Mouse (Mus musculus): ENCODE data around the gene Mtr.
"Not testable (repeated sequence)": the region's sequence is repeated elsewhere in the genome, so short reads cannot be mapped to it uniquely, and the experiment has no call there.

Mtr gene

DNA sequence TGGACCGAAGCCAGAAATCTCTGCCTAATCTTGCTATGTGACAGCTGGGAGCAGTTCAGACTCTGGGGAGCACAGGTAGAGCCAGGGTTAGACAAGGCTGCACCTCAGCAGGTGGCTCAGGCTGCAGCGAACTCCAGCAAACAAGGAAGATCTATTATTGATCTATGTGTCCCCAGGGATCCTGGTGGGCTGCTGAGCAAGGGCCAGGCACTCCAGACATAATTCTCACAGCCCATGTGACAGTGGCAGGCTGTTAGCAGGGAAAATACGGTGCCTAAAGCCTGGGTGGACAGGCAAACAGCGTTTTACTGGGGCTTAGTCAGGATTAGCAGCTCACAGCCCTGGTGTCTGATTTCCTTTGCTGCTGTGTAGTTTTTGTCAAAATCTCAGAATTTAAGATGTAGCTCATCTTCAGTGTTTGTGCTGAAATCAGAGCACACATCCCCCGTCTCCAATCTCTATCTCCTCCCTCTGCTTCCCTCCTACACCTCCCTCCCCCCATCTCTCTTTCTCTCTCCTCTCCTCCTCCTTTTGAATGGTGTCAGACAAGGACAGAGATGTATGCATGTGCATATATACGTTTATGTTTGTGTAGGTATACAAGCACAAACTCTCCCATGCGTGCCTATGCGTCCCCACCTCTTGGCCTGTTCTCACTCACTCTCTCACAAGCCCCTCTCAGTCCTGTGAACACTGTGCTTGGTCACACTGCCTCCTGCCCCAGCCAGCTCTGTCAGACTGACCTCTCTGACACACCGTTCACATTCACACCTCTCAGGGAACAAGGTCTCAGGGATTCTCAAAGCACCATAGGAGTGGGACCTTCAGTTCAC lies 98.4 kb downstream of the Mtr start:
- no peak for DNase-seq (ENCODE audit: low spot score)

DNA sequence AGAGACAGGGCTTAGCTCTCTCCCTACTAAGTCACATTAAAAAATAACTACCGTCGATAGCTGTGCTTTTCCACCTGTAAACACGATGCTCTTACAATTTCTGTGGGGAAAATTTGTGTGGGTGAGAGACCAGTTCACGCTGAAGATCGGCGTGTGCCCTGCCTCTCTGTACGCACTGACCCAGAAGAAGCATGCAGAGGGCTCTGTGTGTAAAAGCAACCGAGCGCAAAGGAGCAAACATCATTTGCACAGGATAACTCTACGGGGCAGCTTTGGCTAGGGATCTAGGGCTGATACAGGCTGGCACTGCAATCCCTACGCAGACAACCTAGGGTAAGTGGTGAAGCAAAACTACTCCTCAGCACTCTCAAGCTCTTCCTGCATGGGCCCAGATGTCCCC lies 104.0 kb downstream of the Mtr start:
- no peak for DNase-seq (ENCODE audit: low spot score)

DNA sequence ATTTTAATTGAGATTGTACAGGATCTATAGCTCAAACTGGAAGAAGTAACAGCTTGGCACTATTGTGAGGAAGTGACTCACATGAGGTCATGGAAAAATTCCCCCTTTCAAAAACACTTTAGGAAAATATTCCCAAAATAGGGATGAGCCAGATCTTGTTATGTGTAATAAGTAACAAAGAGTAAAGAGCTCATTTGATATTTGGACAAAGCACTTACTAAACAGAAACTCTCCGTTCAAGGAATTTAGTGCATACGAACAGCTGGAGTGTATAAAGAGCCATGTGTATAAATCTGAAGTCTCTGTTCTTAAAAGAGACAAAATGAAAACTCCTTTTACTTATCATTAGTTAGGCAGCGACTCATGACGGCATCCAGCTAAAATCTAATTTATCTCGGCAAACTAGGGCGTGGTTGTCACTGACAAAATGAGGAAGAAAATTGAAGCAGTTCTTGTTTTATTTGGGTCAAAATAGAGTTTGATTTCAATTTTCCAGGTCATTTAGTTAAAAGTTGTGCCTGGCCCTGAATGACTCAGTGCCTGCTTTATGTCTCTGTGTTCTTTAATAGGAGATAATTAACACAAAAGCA lies 110.9 kb downstream of the Mtr start:
- no peak for DNase-seq (ENCODE audit: low spot score)

DNA sequence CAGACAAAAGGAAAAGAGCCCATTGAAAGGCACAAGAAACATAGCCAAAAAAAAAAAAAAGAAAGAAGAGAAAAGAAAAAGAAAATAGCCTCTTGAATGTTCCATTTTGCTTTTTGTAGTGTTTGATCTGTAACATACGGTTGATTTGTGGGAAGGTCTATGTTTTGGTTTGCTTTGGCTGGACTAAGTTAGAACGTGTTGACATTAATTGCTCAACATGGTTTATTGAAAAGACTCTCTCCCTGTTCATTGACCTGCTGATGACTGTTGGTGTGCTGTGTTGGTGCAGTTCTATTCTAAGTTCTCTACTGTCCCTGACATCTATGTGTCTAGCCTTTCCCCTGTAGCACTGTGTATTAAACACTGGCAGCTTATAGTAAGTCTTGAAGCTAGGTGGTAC lies 111.5 kb downstream of the Mtr start:
- no peak for DNase-seq (ENCODE audit: low spot score)

DNA sequence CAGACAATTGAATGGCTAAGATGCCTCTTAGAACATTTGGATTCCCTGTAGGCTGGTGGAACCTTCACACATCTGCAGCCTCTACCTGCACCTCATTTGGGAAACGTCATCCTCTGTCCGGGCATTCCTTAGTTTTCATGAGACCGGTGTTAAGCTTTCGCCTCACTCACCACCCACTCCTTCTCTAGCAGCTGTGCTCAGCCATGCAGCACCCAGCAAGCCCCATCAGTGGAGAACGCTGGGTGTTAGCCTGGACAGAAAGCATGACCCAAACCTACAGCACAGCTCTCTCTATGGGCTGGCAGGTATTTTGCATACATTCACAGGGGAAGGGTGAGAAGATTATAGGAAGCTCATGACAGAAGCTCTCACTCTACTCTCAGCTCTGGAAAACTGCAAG lies 114.6 kb downstream of the Mtr start:
- DNase-seq (ENCODE audit: low spot score), result no peak

DNA sequence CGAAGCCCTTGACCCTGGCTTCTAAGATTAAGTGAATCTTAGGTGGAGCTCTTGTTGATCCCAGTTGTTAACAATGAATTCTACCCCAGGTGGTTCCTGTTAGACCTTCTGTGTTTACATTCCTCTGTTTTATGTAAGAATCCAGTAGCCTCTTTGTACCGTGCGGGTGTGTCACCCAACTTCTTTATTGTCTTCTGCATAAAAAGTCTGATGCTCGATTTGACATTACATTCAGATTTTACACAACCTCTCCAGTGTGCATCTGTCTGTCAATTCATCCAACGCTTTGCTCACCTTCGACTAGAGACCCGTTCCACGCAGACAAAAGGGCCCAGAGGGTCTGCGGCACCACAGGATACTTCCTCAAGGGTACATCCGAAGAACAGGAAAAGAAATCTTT lies 121.5 kb downstream of the Mtr start:
- not testable (repeated sequence) for DNase-seq (ENCODE audit: low spot score)

DNA sequence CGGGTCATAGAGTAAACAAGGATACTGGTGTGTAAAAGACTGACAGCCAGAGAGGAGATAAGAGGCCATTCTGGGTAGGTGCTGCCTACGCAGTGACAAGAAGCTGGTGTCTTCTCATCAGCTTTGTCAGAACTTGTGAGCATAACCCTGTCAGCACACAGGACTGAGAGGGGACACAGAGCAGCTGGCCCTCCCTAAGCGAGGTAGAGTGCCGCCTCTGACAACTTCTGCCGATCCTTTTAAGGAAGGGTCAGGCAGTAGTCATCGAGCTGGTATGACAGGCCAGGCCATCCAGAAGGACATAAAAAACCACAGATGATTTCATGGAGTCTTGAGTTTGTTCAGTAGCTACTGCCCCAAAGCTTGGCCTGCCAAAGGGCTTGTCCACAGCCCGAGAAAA lies 124.4 kb downstream of the Mtr start:
- no peak for DNase-seq (ENCODE audit: low spot score)
